In the genomic region with DNA sequence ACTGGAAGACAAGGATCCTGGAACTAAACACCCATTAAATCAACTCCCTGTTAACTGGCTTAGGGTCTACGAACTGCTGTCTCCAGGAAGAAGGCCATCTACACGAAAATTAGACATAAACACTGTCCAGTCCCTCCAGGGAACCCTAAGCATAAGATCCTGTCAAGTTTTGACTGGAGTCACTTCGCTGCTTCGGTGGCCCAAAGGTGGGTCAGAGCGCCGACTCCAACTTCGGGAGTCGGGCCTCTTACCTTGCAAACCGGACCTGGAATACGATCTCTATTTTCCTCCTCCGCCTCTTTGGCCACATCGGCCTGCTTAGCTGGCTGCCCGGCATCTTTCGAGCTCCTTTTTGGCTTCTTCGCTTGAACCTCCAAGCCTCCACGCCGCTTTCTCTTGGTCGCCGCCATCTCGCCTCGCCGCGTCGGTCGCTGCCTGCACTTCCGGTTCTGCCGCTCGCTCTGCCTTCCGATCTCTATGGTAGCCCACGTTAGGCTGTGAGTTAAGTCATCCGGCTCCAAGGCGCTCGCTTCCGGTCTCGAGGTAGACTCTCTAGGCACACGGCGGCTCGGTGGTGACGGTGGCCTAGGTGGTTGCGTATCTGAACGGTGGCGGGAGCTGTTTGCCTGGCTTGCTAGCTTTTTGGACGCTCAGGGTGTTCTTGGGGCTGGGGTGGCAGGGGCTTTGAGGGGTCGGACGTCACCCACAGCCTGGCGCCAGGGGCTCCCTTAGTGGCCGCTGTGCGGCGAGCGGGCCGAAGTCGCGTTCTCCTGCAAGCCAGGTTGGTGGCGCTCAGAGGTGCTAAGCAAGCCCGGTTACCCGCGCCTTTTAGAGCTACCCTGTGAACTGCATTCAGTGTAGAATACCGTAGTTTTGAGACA, we compare ENCODE assay signal across 8 mouse cellular contexts. TPM values are rescaled to one million over a fixed set of nuclear protein-coding genes. Genes with fewer than 3 reads are reported as not detected.
A peak's percentile ranks its signal among the peaks of the same experiment; 100 is the strongest.
DNase-seq lines count a peak whose midpoint lies in the region; ATAC-seq and TF ChIP-seq lines count a peak whose summit lies in the region.

A gene (minus strand): TSS at position 464 of the 881 bp plus-strand sequence.
A gene (plus strand): TSS at position 535 of the 881 bp plus-strand sequence.

- H3K27ac ChIP-seq in hindbrain, embryonic 10.5 days, result peak within 1 kb of the TSS; percentile 95
- peak within 1 kb of the TSS; percentile 47; the same call in 1 of the 2 replicates for H3K27ac ChIP-seq in lung, postnatal 0 days (ENCODE audit: low read length)

- ATAC-seq in frontal cortex, adult (ENCODE audit: low TSS enrichment), result peak; percentile 99
- ATAC-seq in lung, postnatal 0 days, result peak; percentile 100

- no peaks in the 10 kb centered on the region for H3K27me3 ChIP-seq in hindbrain, embryonic 10.5 days (ENCODE audit: insufficient read depth, poor library complexity, severe bottlenecking)
- H3K27me3 ChIP-seq in lung, postnatal 0 days (replicated peaks; ENCODE audit: insufficient read depth, low read length), result no peaks in the 10 kb centered on the region

- peak within 1 kb of the TSS; percentile 86 for H3K9ac ChIP-seq in lung, postnatal 0 days (replicated peaks; ENCODE audit: low read depth)

- TF ChIP-seq EP300 in lung, postnatal 0 days (IDR thresholded peaks at IDR 0.05), result no peak

- peak within 1 kb of the TSS; percentile 74 for H3K4me2 ChIP-seq in lung, postnatal 0 days (replicated peaks; ENCODE audit: low read depth, low read length)

- H3K4me3 ChIP-seq in hindbrain, embryonic 10.5 days, result peak within 1 kb of the TSS; percentile 77
- H3K4me3 ChIP-seq in lung, postnatal 0 days (ENCODE audit: low read depth, low read length), result peak within 1 kb of the TSS; percentile 88

- WGBS in hindbrain, embryonic 10.5 days, result under 1% methylated on average over 58 of the region's 58 CpGs
- under 1% methylated on average over 57 of the region's 58 CpGs for WGBS in lung, postnatal 0 days

- no peak for TF ChIP-seq CTCF in lung, postnatal 0 days (IDR thresholded peaks at IDR 0.05)

- DNase-seq in MN1 (ENCODE audit: low spot score), result peak; percentile 99
- DNase-seq in cerebellum, adult 9-10 months, result peak; percentile 95
- peak; percentile 94 for DNase-seq in hindbrain, embryonic 10.5 days (ENCODE audit: low spot score)
- peak; percentile 97 for DNase-seq in layer of hippocampus, adult 9-11 months
- peak; percentile 98 for DNase-seq in lung, postnatal 0 days (ENCODE audit: low spot score)
- peak; percentile 87 for DNase-seq in ovary, postnatal 14 days (ENCODE audit: low spot score)
- peak; percentile 93 for DNase-seq in thymus, postnatal 14 days

- peaks cover 24% of the 10 kb centered on the region for H3K4me1 ChIP-seq in hindbrain, embryonic 10.5 days (replicated peaks)
- H3K4me1 ChIP-seq in lung, postnatal 0 days (ENCODE audit: insufficient read depth, low read depth, low read length), result peaks cover 5% of the 10 kb centered on the region; the same call in 1 of the 2 replicates

- peaks cover 57% of the 10 kb centered on the region for H3K36me3 ChIP-seq in hindbrain, embryonic 10.5 days
- H3K36me3 ChIP-seq in lung, postnatal 0 days (ENCODE audit: insufficient read depth, low read length), result no peaks in the 10 kb centered on the region

- no peaks in the 10 kb centered on the region for H3K9me3 ChIP-seq in hindbrain, embryonic 10.5 days
- no peaks in the 10 kb centered on the region for H3K9me3 ChIP-seq in lung, postnatal 0 days (ENCODE audit: low read length)

RNA-seq across cellular contexts. Expression of the first gene that starts in this region (rescaled TPM):
- 113 and 115 TPM in 2 replicates for polyA plus RNA-seq in hindbrain, embryonic 10.5 days (2016; fragmentation: Nextera tagmentation; extraction: Ambion mirVana)
- 52.3 and 64.6 TPM in 2 replicates for polyA plus RNA-seq in lung, postnatal 0 days (2015; fragmentation: Nextera tagmentation; extraction: Ambion mirVana)

RNA-seq across cellular contexts. Expression of the second gene that starts in this region (rescaled TPM):
- 44.3 and 50.8 TPM in 2 replicates for polyA plus RNA-seq in hindbrain, embryonic 10.5 days (2016; fragmentation: Nextera tagmentation; extraction: Ambion mirVana)
- polyA plus RNA-seq in lung, postnatal 0 days (2015; fragmentation: Nextera tagmentation; extraction: Ambion mirVana), result 16.1 and 16.8 TPM in 2 replicates

Comparison
In these comparisons a context has a peak if more than half of its experiments do, and no peak if none do; other contexts are left out.
1. Peak in every context shown above with its lines: DNase-seq, ATAC-seq, H3K4me3 ChIP-seq and H3K27ac ChIP-seq.